Mouse (Mus musculus) adrenal gland, adult 2 months (tissue): ENCODE data around the gene 1700017B05Rik. TPM values are rescaled to one million over a fixed set of nuclear protein-coding genes. Genes with fewer than 3 reads are reported as not detected.
"Not testable (repeated sequence)": the region's sequence is repeated elsewhere in the genome, so short reads cannot be mapped to it uniquely, and the experiment has no call there.

ENCODE experiments used
- DNase-seq: peaks from one replicate; pipeline ENCODE4 v3.0.0; 2021
- polyA plus RNA-seq: library from polyadenylated mRNA; depleted of rRNA; stranded (reverse); fragments of >200 nt; gene quantifications from 2 replicates; pipeline ENCODE4 v1.2.3, GENCODE M21; 2012
- total RNA-seq, 2 experiments: library from RNA; stranded (reverse); gene quantifications; 2 replicates each; pipeline ENCODE4 v1.2.3; 2021

1700017B05Rik gene
- total and polyA plus RNA-seq, 3 experiments, result 40.5 to 53.8 (median 42.8) TPM

- no peak for DNase-seq
Measured at GRCm38 (mm10) chr9:57247201-57247671, 15.2 kb downstream of the 1700017B05Rik start.

DNA sequence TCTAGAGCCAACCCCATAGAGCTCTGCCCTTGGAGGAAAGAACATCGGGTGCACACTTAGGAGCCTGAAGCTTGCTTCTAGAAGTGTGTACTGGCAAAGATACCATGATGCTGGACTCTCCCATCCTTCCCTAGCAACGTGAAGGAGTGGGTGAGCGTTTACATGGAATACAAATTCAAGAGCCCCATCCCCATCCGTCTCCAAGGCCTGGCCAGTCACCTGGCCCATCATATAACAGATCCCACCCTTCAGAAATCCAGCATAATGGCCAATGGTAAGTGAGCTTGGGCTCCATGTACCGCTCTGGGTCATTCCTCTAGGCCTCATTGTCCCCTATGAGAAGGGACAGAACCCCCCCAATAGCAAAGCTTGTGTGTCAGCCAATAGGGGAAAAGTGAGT is 15.9 kb downstream of the 1700017B05Rik start:
- no peak for DNase-seq

GRCm38 (mm10) chr9:57244106-57244685 is 18.2 kb downstream of the 1700017B05Rik start:
- DNase-seq, result no peak

GRCm38 (mm10) chr9:57242916-57243315 is 19.5 kb downstream of the 1700017B05Rik start:
- no peak for DNase-seq

DNA sequence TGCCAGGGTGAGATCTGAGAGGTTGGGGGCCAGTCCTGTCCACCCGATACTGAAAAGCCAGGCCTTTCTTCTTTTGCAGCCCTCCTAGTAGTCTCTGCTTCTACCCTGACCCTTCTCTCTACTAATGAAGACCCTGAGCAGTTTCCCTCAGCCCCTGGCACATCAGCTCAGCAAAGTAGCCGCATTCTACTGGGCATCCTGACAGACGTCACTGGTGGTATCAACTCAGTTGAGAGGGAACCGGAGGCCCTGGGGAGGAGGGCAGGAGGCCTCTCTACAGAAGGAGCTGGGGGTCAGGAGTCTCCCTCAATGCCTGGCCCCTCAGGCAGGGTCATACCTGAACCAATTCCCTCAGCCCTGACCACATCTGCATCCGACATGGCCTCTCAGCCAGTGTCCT is 21.3 kb downstream of the 1700017B05Rik start:
- DNase-seq, result no peak

GRCm38 (mm10) chr9:57238220-57238619 is 24.2 kb downstream of the 1700017B05Rik start:
- DNase-seq, result no peak

- no peak for DNase-seq
Measured at GRCm38 (mm10) chr9:57237705-57238104, 24.7 kb downstream of the 1700017B05Rik start.

DNA sequence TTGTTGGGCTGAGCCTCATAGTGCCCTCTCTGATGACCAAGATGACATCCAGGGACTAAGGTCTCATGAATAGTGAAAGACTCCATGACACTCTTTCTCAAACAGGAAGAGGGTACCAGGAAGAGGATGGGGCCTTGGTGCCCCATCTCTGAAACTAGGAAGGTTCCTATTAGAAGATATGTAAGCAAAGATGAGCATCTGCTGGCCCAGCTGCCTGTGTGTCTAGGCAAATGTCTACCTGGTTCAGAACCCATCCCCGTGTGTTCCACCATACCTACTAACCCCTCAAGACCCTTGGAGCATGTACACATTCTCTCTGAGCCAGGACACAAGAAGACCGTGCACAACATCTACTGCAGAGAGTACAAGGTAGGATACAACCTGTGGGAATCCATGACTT is 26.2 kb downstream of the 1700017B05Rik start, which contains the start of gene Trcg1:
Gene Trcg1, plus strand, starts transcription at position 301 of the 400 bp plus-strand sequence.
- DNase-seq, result no peak

DNA sequence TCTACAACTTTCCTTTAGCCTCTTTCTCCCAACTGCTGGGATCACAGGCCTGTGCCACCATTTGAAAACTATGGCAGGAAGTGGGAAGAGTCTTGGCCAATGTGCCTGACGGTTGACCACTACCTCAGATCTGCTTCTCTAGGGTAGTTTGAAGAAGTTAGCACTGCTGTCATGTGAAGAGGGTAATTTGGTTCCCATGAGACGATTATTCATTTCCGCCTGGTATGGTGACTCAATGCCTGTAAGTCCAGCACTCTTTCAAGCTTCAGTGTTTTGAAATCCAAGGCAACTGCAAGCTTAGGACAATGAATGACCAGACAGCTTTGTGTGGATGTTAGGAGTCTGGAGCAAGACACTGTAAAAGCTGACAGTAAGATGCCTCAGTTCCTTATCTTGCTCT is 28.6 kb downstream of the 1700017B05Rik start:
- DNase-seq, result no peak

DNA sequence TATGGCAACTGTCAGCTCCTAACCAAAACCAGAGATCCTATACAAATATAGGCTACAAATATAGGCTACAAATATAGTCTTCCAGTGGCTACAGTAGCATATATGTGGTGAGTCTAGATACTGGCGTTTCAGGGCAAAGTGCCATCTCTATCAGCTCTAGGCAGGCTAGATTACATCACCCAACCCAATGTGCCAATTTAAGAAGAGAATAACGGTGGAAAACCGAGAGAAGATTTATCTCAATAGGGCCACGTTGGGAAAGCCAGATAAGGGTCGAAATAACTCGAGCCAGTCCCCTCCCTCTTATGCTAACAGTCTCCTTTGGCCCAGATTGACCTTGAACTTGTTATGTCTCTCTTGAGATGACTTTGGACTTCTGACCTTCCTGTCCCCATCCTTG is 29.3 kb downstream of the 1700017B05Rik start:
- DNase-seq, result no peak

DNA sequence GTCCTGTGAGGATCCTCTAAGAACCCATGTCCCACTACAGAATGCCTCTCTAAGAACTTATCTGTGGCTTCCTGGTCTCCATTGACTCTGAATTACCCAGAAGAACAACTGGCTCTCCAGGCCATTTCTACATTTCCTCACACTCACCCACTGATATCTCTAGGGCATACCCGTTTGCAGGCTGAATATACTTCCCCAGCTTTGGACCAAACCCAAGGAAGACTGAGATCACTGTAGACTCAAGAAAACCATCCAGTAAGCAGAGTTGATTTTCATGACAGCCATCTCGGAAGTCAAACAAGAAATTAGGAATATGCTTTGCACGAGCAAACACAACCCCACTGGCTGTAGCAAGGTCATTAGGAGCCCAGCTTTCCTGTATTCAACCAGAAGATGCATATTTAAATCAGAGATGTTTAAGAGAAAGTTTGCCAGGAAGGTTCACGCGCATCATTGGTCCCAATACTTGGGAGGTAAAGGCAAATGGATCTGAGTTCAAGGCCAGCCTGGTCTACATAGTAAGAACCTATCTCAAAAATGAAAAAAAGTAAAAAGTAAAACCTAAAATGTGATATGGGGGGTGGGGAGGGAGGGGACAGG is 30.0 kb downstream of the 1700017B05Rik start:
- DNase-seq, result no peak

DNA sequence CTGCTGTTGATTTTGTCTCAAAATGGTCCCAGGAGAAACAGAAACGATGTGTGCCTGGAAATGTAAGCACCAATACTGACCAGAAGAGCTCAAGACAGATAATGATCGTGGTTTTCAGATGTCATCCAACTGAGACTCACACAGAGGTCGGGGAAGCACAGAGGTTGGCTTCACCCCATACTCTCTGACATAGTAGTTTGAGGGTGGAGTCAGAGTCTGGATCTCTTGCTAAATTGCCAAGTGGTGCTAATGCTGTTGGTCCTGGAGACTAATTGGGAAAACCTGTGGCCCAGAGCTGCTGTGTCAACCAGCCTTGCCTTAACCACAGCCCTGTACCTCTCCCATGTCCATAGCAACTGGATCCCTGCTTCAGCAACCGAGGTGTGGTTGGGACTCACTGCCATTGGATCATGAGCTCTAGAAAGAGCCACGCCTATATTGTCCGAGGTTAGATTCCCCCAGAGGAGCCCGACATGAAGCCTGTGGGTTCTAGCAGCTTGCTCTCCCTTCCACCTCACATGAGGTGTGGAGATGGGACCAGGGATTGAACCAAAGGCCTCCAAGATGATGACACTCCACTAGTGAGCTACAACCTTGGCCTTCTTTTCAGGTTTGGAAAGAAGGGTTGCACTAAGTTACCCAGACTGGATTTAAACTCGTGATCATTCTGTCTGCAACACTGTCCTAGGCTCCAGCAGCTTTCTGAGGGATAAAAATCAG is 30.7 kb downstream of the 1700017B05Rik start:
- DNase-seq, result no peak

GRCm38 (mm10) chr9:57230146-57230783 is 32.1 kb downstream of the 1700017B05Rik start:
- DNase-seq, result no peak

DNA sequence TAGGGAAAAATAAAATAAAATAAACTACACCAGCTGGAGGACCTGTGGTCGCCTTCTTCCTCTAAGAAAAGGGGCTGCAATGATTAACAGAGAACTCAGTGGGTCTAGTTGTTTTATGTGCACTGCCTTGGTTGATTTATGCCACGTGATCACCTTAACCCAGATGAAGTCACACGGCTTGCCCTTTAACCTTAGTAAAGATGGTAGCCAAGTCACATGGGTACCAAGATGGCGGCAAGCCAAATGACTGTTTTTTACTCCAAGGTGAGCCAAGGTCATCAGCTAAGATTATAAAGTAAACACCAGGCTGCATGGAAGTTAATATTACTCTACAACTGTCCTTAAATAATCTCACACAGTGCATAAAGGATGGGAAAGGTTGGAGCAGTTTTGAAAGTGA is 32.7 kb downstream of the 1700017B05Rik start:
- peak; percentile 61 for DNase-seq

DNA sequence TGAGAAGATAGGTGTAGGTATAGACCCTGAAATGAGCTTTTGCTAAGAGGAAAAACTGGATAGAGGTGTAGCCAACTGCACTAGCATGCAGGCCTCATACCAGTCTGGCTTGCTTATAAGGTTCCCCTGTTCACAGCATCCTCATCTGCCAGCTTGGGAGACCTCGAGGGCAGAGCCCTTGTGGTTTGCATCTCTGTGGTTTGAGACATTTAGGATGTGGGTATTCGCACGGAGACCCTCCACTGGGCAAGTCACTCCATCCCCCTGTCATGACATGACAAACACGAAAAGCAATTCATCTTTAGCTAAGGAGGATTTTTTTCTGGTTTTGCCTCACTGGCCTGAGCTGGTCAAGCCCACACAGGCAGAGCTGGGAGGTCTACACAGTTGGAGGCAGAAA is 34.2 kb downstream of the 1700017B05Rik start:
- no peak for DNase-seq

GRCm38 (mm10) chr9:57227203-57227602 is 35.2 kb downstream of the 1700017B05Rik start:
- DNase-seq, result no peak

DNA sequence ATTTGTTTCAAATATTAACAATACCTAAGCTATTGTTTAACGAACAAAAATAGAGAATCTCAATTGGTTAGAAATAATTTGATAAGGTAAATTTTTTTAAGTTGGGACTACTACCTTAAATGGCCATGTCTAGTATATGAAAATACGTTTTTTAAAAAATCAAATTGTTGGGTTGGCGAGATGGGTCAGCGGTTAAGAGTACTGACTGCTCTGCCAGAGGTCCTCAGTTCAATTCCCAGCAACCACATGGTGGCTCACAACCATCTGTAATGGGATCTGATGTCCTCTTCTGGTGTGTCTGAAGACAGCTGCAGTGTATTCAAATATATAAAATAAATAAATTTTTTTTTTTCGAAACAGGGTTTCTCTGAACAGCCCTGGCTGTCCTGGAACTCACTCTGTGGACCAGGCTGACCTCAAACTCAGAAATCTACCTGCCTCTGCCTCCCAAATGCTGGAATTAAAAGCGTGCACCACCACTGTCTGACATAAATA is 35.7 kb downstream of the 1700017B05Rik start:
- not testable (repeated sequence) for DNase-seq

- DNase-seq, result no peak
Measured at GRCm38 (mm10) chr9:57225780-57226627, 36.4 kb downstream of the 1700017B05Rik start.

DNA sequence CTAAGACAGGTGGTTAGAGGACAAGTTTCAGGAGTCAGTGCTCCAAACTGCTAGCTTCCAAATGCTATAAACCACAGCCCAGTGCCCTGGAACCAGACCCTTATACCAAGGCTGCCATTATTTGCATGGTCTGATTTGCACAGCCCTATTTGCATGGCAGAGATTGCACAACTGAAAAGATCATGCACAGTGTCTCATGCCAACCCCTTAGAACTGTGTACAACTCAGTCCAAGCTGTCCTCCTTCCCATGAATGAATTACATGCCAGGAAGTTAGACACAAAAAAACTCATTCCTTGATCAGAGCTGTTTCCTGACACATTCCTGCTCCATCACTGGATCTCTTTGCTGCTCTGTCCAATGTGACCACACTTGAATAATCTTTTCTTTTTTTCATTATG is 39.1 kb downstream of the 1700017B05Rik start:
- DNase-seq, result no peak

DNA sequence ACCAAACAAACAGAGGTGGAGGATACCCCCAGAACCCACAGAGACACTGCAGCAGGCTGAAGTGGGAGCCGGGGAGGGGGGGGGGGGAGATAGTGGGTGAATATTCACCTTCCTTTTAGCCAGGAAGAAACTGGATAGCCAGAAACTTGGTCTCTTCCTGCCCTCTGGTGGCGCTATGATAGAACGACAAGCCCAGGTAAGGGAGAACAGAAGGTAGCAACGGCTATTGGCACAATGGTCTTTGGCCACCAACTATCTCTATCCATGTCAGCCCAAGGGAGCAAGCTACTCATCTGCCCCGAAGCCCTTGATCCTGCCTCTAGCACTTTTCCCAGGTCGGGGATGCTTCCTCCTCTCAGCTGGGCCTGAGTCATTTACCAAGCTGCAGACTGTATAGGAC is 42.1 kb downstream of the 1700017B05Rik start:
- peak; percentile 38 for DNase-seq

DNA sequence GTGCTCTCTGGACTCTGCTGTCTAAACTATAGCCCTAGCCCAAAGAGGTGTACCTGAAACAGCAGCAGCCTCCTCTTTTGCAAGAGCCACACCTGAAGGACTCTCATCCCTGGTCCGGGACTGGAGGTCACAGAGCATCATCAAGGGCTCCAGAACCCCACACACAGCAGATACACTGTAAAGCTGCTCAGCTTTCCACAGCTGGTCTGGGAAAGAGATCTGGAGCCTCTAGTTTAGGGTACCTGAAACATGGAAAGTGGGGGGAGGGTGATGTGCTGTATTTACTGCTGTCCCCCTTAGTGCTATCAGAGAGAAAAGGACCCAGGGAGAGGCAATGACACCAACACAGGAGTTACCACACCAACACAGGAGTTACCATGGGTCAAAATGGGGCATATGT is 42.9 kb downstream of the 1700017B05Rik start:
- DNase-seq, result no peak

- no peak for DNase-seq
Measured at GRCm38 (mm10) chr9:57218776-57219175, 43.6 kb downstream of the 1700017B05Rik start.
